Mouse (Mus musculus): ENCODE results near the gene Lsm7. TPM values are rescaled to one million over a fixed set of nuclear protein-coding genes. Genes with fewer than 3 reads are reported as not detected.
"Not testable (repeated sequence)": the region's sequence is repeated elsewhere in the genome, so short reads cannot be mapped to it uniquely, and the experiment has no call there.

Gene Lsm7
- total RNA-seq, 1 experiment from 2014 or later, result 202 TPM

GRCm38 (mm10) chr10:80843931-80844547 is 11.0 kb downstream of the Lsm7 start, which contains the start of gene Lingo3:
Gene Lingo3 (minus strand): TSS chr10:80844039.
- ATAC-seq (replicated peaks in 1 of 2; ENCODE audit: insufficient read depth in 1 of 2, low FRiP score in 2 of 2, low TSS enrichment in 1 of 2, low read depth in 1 of 2, poor library complexity in 2 of 2, severe bottlenecking in 2 of 2), result no peak

GRCm38 (mm10) chr10:80843087-80843930 is 11.7 kb downstream of the Lsm7 start:
- no peak for ATAC-seq (replicated peaks in 1 of 2; ENCODE audit: insufficient read depth in 1 of 2, low FRiP score in 2 of 2, low TSS enrichment in 1 of 2, low read depth in 1 of 2, poor library complexity in 2 of 2, severe bottlenecking in 2 of 2)

GRCm38 (mm10) chr10:80842334-80842733 is 12.7 kb downstream of the Lsm7 start:
- ATAC-seq (replicated peaks in 1 of 2; ENCODE audit: insufficient read depth in 1 of 2, low FRiP score in 2 of 2, low TSS enrichment in 1 of 2, low read depth in 1 of 2, poor library complexity in 2 of 2, severe bottlenecking in 2 of 2), result no peak

- ATAC-seq (replicated peaks in 1 of 2; ENCODE audit: insufficient read depth in 1 of 2, low FRiP score in 2 of 2, low TSS enrichment in 1 of 2, low read depth in 1 of 2, poor library complexity in 2 of 2, severe bottlenecking in 2 of 2), result no peak
These were observed 13.3 kb downstream of the Lsm7 start for GRCm38 (mm10) chr10:80841685-80842084.

GRCm38 (mm10) chr10:80839848-80840247 is 15.2 kb downstream of the Lsm7 start:
- no peak for ATAC-seq (replicated peaks in 1 of 2; ENCODE audit: insufficient read depth in 1 of 2, low FRiP score in 2 of 2, low TSS enrichment in 1 of 2, low read depth in 1 of 2, poor library complexity in 2 of 2, severe bottlenecking in 2 of 2)

GRCm38 (mm10) chr10:80838346-80838912 is 16.6 kb downstream of the Lsm7 start:
- no peak for ATAC-seq (replicated peaks in 1 of 2; ENCODE audit: insufficient read depth in 1 of 2, low FRiP score in 2 of 2, low TSS enrichment in 1 of 2, low read depth in 1 of 2, poor library complexity in 2 of 2, severe bottlenecking in 2 of 2)

GRCm38 (mm10) chr10:80837827-80838226 is 17.2 kb downstream of the Lsm7 start:
- no peak for ATAC-seq (replicated peaks in 1 of 2; ENCODE audit: insufficient read depth in 1 of 2, low FRiP score in 2 of 2, low TSS enrichment in 1 of 2, low read depth in 1 of 2, poor library complexity in 2 of 2, severe bottlenecking in 2 of 2)

- ATAC-seq (replicated peaks in 1 of 2; ENCODE audit: insufficient read depth in 1 of 2, low FRiP score in 2 of 2, low TSS enrichment in 1 of 2, low read depth in 1 of 2, poor library complexity in 2 of 2, severe bottlenecking in 2 of 2), result no peak
These were observed 18.0 kb downstream of the Lsm7 start for GRCm38 (mm10) chr10:80836949-80837379.

GRCm38 (mm10) chr10:80835617-80836016 is 19.4 kb downstream of the Lsm7 start:
- ATAC-seq (replicated peaks in 1 of 2; ENCODE audit: insufficient read depth in 1 of 2, low FRiP score in 2 of 2, low TSS enrichment in 1 of 2, low read depth in 1 of 2, poor library complexity in 2 of 2, severe bottlenecking in 2 of 2), result no peak

GRCm38 (mm10) chr10:80832818-80833217 is 22.2 kb downstream of the Lsm7 start:
- no peak for ATAC-seq (replicated peaks in 1 of 2; ENCODE audit: insufficient read depth in 1 of 2, low FRiP score in 2 of 2, low TSS enrichment in 1 of 2, low read depth in 1 of 2, poor library complexity in 2 of 2, severe bottlenecking in 2 of 2)

GRCm38 (mm10) chr10:80831136-80831535 is 23.9 kb downstream of the Lsm7 start:
- ATAC-seq (replicated peaks in 1 of 2; ENCODE audit: insufficient read depth in 1 of 2, low FRiP score in 2 of 2, low TSS enrichment in 1 of 2, low read depth in 1 of 2, poor library complexity in 2 of 2, severe bottlenecking in 2 of 2), result peak; percentile 13 to 24; a peak in 2 of 4 replicates

GRCm38 (mm10) chr10:80829359-80830278 is 25.4 kb downstream of the Lsm7 start:
- ATAC-seq (replicated peaks in 1 of 2; ENCODE audit: insufficient read depth in 1 of 2, low FRiP score in 2 of 2, low TSS enrichment in 1 of 2, low read depth in 1 of 2, poor library complexity in 2 of 2, severe bottlenecking in 2 of 2), result no peak

GRCm38 (mm10) chr10:80828587-80828986 is 26.4 kb downstream of the Lsm7 start:
- ATAC-seq (replicated peaks in 1 of 2; ENCODE audit: insufficient read depth in 1 of 2, low FRiP score in 2 of 2, low TSS enrichment in 1 of 2, low read depth in 1 of 2, poor library complexity in 2 of 2, severe bottlenecking in 2 of 2), result not testable (repeated sequence)

GRCm38 (mm10) chr10:80827870-80828420 is 27.1 kb downstream of the Lsm7 start:
- no peak for ATAC-seq (replicated peaks in 1 of 2; ENCODE audit: insufficient read depth in 1 of 2, low FRiP score in 2 of 2, low TSS enrichment in 1 of 2, low read depth in 1 of 2, poor library complexity in 2 of 2, severe bottlenecking in 2 of 2)

GRCm38 (mm10) chr10:80827063-80827869 is 27.7 kb downstream of the Lsm7 start:
- ATAC-seq (replicated peaks in 1 of 2; ENCODE audit: insufficient read depth in 1 of 2, low FRiP score in 2 of 2, low TSS enrichment in 1 of 2, low read depth in 1 of 2, poor library complexity in 2 of 2, severe bottlenecking in 2 of 2), result no peak

All from hematopoietic stem cell, adult 5-6 weeks (primary cell).